Mouse (Mus musculus) neural tube, embryonic 13.5 days (tissue): Measurements from ENCODE around the gene Lsp1. TPM values are rescaled to one million over a fixed set of nuclear protein-coding genes. Genes with fewer than 3 reads are reported as not detected.

Experiments
- ATAC-seq: fragments of 200-750 bp; cut with Nextera tagmentation; 2 replicates; pipeline ENCODE4 v1.8.0; 2017; ENCODE audit warnings: low read depth, mild to moderate bottlenecking, moderate TSS enrichment, moderate library complexity
- H3K27ac ChIP-seq: fragments of 300-500 bp; sonication (generic); replicated peaks from 2 replicates; pipeline ENCODE4 v1.5.1; 2015; ENCODE audit warnings: moderate library complexity, mild to moderate bottlenecking, inconsistent platforms
- H3K27me3 ChIP-seq: fragments of 300-500 bp; sonication (generic); 2 replicates; pipeline ENCODE4 v1.6.1; 2015; ENCODE audit warnings: mild to moderate bottlenecking, inconsistent platforms
- H3K36me3 ChIP-seq: fragments of 300-500 bp; sonication (generic); 2 replicates; pipeline ENCODE4 v1.6.1; 2015; ENCODE audit warnings: mild to moderate bottlenecking, inconsistent platforms
- H3K4me1 ChIP-seq: fragments of 300-500 bp; sonication (generic); replicated peaks from 2 replicates; pipeline ENCODE4 v1.6.1; 2015; ENCODE audit warnings: inconsistent platforms
- H3K4me2 ChIP-seq: fragments of 300-500 bp; sonication (generic); 2 replicates; pipeline ENCODE4 v1.6.1; 2015; ENCODE audit warnings: inconsistent platforms, mild to moderate bottlenecking, moderate library complexity
- H3K4me3 ChIP-seq: fragments of 300-500 bp; sonication (generic); 2 replicates; pipeline ENCODE4 v1.5.1; 2015; ENCODE audit warnings: mild to moderate bottlenecking, inconsistent platforms
- H3K9ac ChIP-seq: fragments of 300-500 bp; sonication (generic); 2 replicates; pipeline ENCODE4 v1.6.1; 2015; ENCODE audit warnings: moderate library complexity, mild to moderate bottlenecking, inconsistent platforms
- H3K9me3 ChIP-seq: fragments of 300-500 bp; sonication (generic); 2 replicates; pipeline ENCODE4 v1.6.1; 2016; ENCODE audit warnings: inconsistent platforms
- WGBS: fragments of 180-500 bp; shearing (Covaris S2); methylation state at CpG from one replicate; pipeline ENCODE4 v1.1.7; 2015; 5-methylcytosine and 5-hydroxymethylcytosine counted together
- polyA plus RNA-seq: library from polyadenylated mRNA; unstranded; fragments of >200 nt; fragmentation: Nextera tagmentation; extraction: Ambion mirVana; gene quantifications from 2 replicates; pipeline ENCODE4 v1.2.1, GENCODE M21; 2015

Lsp1 gene
- polyA plus RNA-seq, 1 experiment from 2014 or later, result 9.3 TPM

GRCm38 (mm10) chr7:142446264-142446663 is 14.3 kb upstream of the Lsp1 start:
- ATAC-seq, result no peak
- Histone ChIP-seq H3K4me2 (no peak overlapping the region), H3K9me3 (no peaks in the 10 kb centered on the region), H3K4me3 (no peak overlapping the region), H3K9ac (no peak overlapping the region), H3K27ac (no peak overlapping the region), H3K27me3 (no peaks in the 10 kb centered on the region), H3K36me3 (no peaks in the 10 kb centered on the region), H3K4me1 (no peaks in the 10 kb centered on the region)
- WGBS, result 86% methylated on average over 4 of the region's 4 CpGs

GRCm38 (mm10) chr7:142449038-142449617 is 11.5 kb upstream of the Lsp1 start:
- no peaks in the 10 kb centered on the region for H3K9me3 ChIP-seq
- no peak overlapping the region for H3K27ac ChIP-seq
- H3K4me1 ChIP-seq, result no peaks in the 10 kb centered on the region
- no peaks in the 10 kb centered on the region for H3K27me3 ChIP-seq
- no peak overlapping the region for H3K9ac ChIP-seq
- H3K4me3 ChIP-seq, result no peak overlapping the region
- WGBS, result 78% methylated on average over 6 of the region's 6 CpGs
- no peak for ATAC-seq
- no peaks in the 10 kb centered on the region for H3K36me3 ChIP-seq
- H3K4me2 ChIP-seq, result no peak overlapping the region

- Histone ChIP-seq H3K4me1 (peaks cover 22% of the 10 kb centered on the region), H3K27me3 (no peaks in the 10 kb centered on the region), H3K27ac (peak overlapping the region; percentile 7; the same call in 1 of the 2 replicates), H3K4me3 (no peak overlapping the region), H3K36me3 (no peaks in the 10 kb centered on the region), H3K4me2 (no peak overlapping the region), H3K9ac (no peak overlapping the region), H3K9me3 (no peaks in the 10 kb centered on the region)
- WGBS, result 13% methylated on average over 1 of the region's 1 CpGs
- no peak for ATAC-seq
Measured at GRCm38 (mm10) chr7:142454706-142455105, 5.9 kb upstream of the Lsp1 start.

GRCm38 (mm10) chr7:142455251-142455650 is 5.4 kb upstream of the Lsp1 start:
- no peaks in the 10 kb centered on the region for H3K9me3 ChIP-seq
- no peak overlapping the region for H3K9ac ChIP-seq
- H3K27ac ChIP-seq, result peak overlapping the region; percentile 7; the same call in 1 of the 2 replicates
- no peaks in the 10 kb centered on the region for H3K36me3 ChIP-seq
- WGBS, result 58% methylated on average over 2 of the region's 2 CpGs
- peaks cover 22% of the 10 kb centered on the region for H3K4me1 ChIP-seq
- no peak overlapping the region for H3K4me2 ChIP-seq
- no peak overlapping the region for H3K4me3 ChIP-seq
- H3K27me3 ChIP-seq, result no peaks in the 10 kb centered on the region
- no peak for ATAC-seq

- H3K4me2 ChIP-seq, result no peak overlapping the region
- H3K4me1 ChIP-seq, result peaks cover 22% of the 10 kb centered on the region
- H3K27ac ChIP-seq, result peak overlapping the region; percentile 61; the same call in 1 of the 2 replicates
- H3K9me3 ChIP-seq, result no peaks in the 10 kb centered on the region
- 82% methylated on average over 3 of the region's 3 CpGs for WGBS
- H3K4me3 ChIP-seq, result no peak overlapping the region
- no peak for ATAC-seq
- no peaks in the 10 kb centered on the region for H3K36me3 ChIP-seq
- no peak overlapping the region for H3K9ac ChIP-seq
- H3K27me3 ChIP-seq, result no peaks in the 10 kb centered on the region
Measured at GRCm38 (mm10) chr7:142456806-142457205, 3.8 kb upstream of the Lsp1 start.

GRCm38 (mm10) chr7:142457227-142457811 is 3.3 kb upstream of the Lsp1 start:
- Histone ChIP-seq H3K36me3 (no peaks in the 10 kb centered on the region), H3K27ac (peak overlapping the region; percentile 61)

GRCm38 (mm10) chr7:142458026-142458425 is 2.6 kb upstream of the Lsp1 start:
- Histone ChIP-seq H3K4me2 (no peak overlapping the region), H3K4me1 (peaks cover 22% of the 10 kb centered on the region), H3K27ac (peak overlapping the region; percentile 61), H3K36me3 (no peaks in the 10 kb centered on the region), H3K4me3 (no peak overlapping the region), H3K9me3 (no peaks in the 10 kb centered on the region), H3K9ac (no peak overlapping the region), H3K27me3 (no peaks in the 10 kb centered on the region)
- 0 out of 2 replicates have a peak, but pooled peaks have one; percentile 47 for ATAC-seq
- 48% methylated on average over 2 of the region's 2 CpGs for WGBS

More at GRCm38 (mm10) chr7:142457227-142457811, 3.3 kb upstream of the Lsp1 start:
- Histone ChIP-seq H3K9ac (no peak overlapping the region), H3K4me2 (no peak overlapping the region), H3K4me3 (no peak overlapping the region), H3K9me3 (no peaks in the 10 kb centered on the region), H3K4me1 (peaks cover 22% of the 10 kb centered on the region), H3K27me3 (no peaks in the 10 kb centered on the region)
- 21% methylated on average over 3 of the region's 3 CpGs for WGBS
- peak; percentile 23; the same call in 1 of the 2 replicates for ATAC-seq

- 89% methylated on average over 5 of the region's 5 CpGs for WGBS
- Histone ChIP-seq H3K4me1 (peaks cover 22% of the 10 kb centered on the region), H3K27me3 (no peaks in the 10 kb centered on the region), H3K9ac (no peak overlapping the region), H3K9me3 (no peaks in the 10 kb centered on the region), H3K36me3 (no peaks in the 10 kb centered on the region), H3K4me3 (no peak overlapping the region), H3K4me2 (no peak overlapping the region), H3K27ac (no peak overlapping the region)
- ATAC-seq, result no peak
Measured at GRCm38 (mm10) chr7:142458676-142459298, 1.8 kb upstream of the Lsp1 start.

- Histone ChIP-seq H3K36me3 (no peaks in the 10 kb centered on the region), H3K9ac (no peak overlapping the region), H3K27me3 (no peaks in the 10 kb centered on the region), H3K4me2 (no peak overlapping the region), H3K27ac (no peak overlapping the region), H3K9me3 (no peaks in the 10 kb centered on the region), H3K4me3 (no peak overlapping the region), H3K4me1 (peaks cover 22% of the 10 kb centered on the region)
- ATAC-seq, result no peak
- 91% methylated on average over 2 of the region's 2 CpGs for WGBS
Measured at GRCm38 (mm10) chr7:142459299-142459691, 1.3 kb upstream of the Lsp1 start.

GRCm38 (mm10) chr7:142461446-142461845 is 837 bp downstream of the Lsp1 start:
- WGBS, result 92% methylated on average over 2 of the region's 2 CpGs
- no peak for ATAC-seq
- Histone ChIP-seq H3K27me3 (no peaks in the 10 kb centered on the region), H3K9ac (no peak overlapping the region), H3K4me1 (peaks cover 15% of the 10 kb centered on the region), H3K9me3 (no peaks in the 10 kb centered on the region), H3K36me3 (no peaks in the 10 kb centered on the region), H3K4me3 (no peak overlapping the region), H3K4me2 (no peak overlapping the region), H3K27ac (no peak overlapping the region)

GRCm38 (mm10) chr7:142462190-142462589 is 1.6 kb downstream of the Lsp1 start:
- no peak for ATAC-seq
- WGBS, result 83% methylated on average over 6 of the region's 6 CpGs
- H3K9me3 ChIP-seq, result no peaks in the 10 kb centered on the region

GRCm38 (mm10) chr7:142462594-142463078 is 2.0 kb downstream of the Lsp1 start:
- 67% methylated on average over 4 of the region's 4 CpGs for WGBS
- no peaks in the 10 kb centered on the region for H3K36me3 ChIP-seq
- no peak overlapping the region for H3K4me3 ChIP-seq
- no peaks in the 10 kb centered on the region for H3K9me3 ChIP-seq
- H3K27me3 ChIP-seq, result no peaks in the 10 kb centered on the region
- ATAC-seq, result no peak
- no peak overlapping the region for H3K4me2 ChIP-seq
- no peak overlapping the region for H3K9ac ChIP-seq
- H3K4me1 ChIP-seq, result peaks cover 5% of the 10 kb centered on the region
- no peak overlapping the region for H3K27ac ChIP-seq

More at GRCm38 (mm10) chr7:142462190-142462589, 1.6 kb downstream of the Lsp1 start:
- H3K27me3 ChIP-seq, result no peaks in the 10 kb centered on the region
- H3K36me3 ChIP-seq, result no peaks in the 10 kb centered on the region
- no peak overlapping the region for H3K9ac ChIP-seq
- peaks cover 9% of the 10 kb centered on the region for H3K4me1 ChIP-seq
- no peak overlapping the region for H3K4me3 ChIP-seq
- no peak overlapping the region for H3K27ac ChIP-seq
- H3K4me2 ChIP-seq, result no peak overlapping the region
